Mouse (Mus musculus) MEL (cell line): ENCODE data around the gene Slc18a3.

Source experiments
- BHLHE40 ChIP-seq: IDR thresholded peaks from 2 replicates; pipeline ENCODE4 v1.6.1; 2012; ENCODE audit warnings: low read depth, mild to moderate bottlenecking, inconsistent platforms, low read length, improper control_type of control experiment, borderline replicate concordance
- CTCF ChIP-seq, 3 experiments: IDR thresholded peaks in 2 of 3; conservative IDR thresholded peaks in 1 of 3; 2 replicates each; pipeline ENCODE4 v1.5.1; 2011 to 2012; ENCODE audit warnings: low read length in 3 of 3, low read depth in 2 of 3, mild to moderate bottlenecking in 2 of 3, improper control_type of control experiment in 1 of 3, inconsistent platforms in 1 of 3, mixed read lengths in 1 of 3, moderate library complexity in 1 of 3; ENCODE audit not compliant: control insufficient read depth in 1 of 3, insufficient read depth in 1 of 3, poor library complexity in 1 of 3, severe bottlenecking in 1 of 3
- HCFC1 ChIP-seq: IDR thresholded peaks from 2 replicates; pipeline ENCODE4 v1.6.1; 2012; ENCODE audit warnings: low read depth, mild to moderate bottlenecking, inconsistent platforms, low read length, improper control_type of control experiment, moderate library complexity
- MAX ChIP-seq: IDR thresholded peaks from 2 replicates; pipeline ENCODE4 v1.6.1; 2011; ENCODE audit warnings: low read length, improper control_type of control experiment
- MXI1 ChIP-seq: IDR thresholded peaks from 2 replicates; pipeline ENCODE4 v1.6.1; 2011; ENCODE audit warnings: mild to moderate bottlenecking, low read depth, low read length, improper control_type of control experiment
- POLR2A ChIP-seq, 2 experiments: IDR thresholded peaks; 2 replicates each; pipeline ENCODE4 v1.6.1; 2011 to 2012; ENCODE audit warnings: low read length in 2 of 2, mild to moderate bottlenecking in 2 of 2, control low read depth in 1 of 2, improper control_type of control experiment in 1 of 2, low read depth in 1 of 2, moderate library complexity in 1 of 2; ENCODE audit not compliant: control insufficient read depth in 1 of 2, insufficient read depth in 1 of 2, poor library complexity in 1 of 2
- ZNF384 ChIP-seq: IDR thresholded peaks from 2 replicates; pipeline ENCODE4 v1.6.1; 2012; ENCODE audit warnings: low read depth, mild to moderate bottlenecking, inconsistent platforms, low read length, improper control_type of control experiment

DNA sequence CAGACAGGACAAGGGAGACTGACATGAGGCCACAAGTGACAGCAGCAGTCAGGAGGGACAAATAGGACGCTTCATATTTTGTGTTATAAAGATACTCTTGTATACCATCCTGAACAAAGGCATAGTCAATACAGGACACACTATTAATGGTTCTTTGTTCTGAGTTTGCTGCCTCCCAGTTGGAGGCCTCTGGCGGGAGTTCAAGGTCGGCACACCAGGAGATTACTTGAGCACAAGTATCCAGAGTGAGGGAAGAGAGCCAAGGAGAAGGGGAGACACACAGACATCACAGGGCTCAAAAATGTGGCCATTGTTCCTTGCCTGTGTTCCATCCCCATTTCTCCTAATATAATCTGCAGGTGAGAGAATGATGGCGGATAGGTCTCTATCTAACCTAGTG, 42.6 kb upstream of the Slc18a3 start:
- TF ChIP-seq POLR2A (IDR thresholded peaks at IDR 0.05; ENCODE audit: control insufficient read depth in 1 of 2, insufficient read depth in 1 of 2, low read depth in 1 of 2, low read length in 2 of 2, poor library complexity in 1 of 2) (no peak), CTCF (IDR thresholded peaks at IDR 0.05 in 2 of 3, conservative IDR thresholded peaks at IDR 0.05 in 1 of 3; ENCODE audit: control insufficient read depth in 1 of 3, insufficient read depth in 1 of 3, low read depth in 2 of 3, low read length in 3 of 3, poor library complexity in 1 of 3, severe bottlenecking in 1 of 3) (no peak), MAX (no peak), HCFC1 (no peak), BHLHE40 (no peak), ZNF384 (no peak), MXI1 (no peak)
